Mouse (Mus musculus) E14TG2a.4 (cell line): ENCODE data around the gene Optn.
"Not testable (repeated sequence)": the region's sequence is repeated elsewhere in the genome, so short reads cannot be mapped to it uniquely, and the experiment has no call there.

ENCODE experiments used
- H3K27me3 ChIP-seq: 2 replicates; pipeline ENCODE4 v1.6.1; 2014; ENCODE audit warnings: low read length, control low read depth; ENCODE audit not compliant: insufficient read depth
- H3K36me3 ChIP-seq: 2 replicates; pipeline ENCODE4 v1.6.1; 2014; ENCODE audit warnings: low read length, control low read depth; ENCODE audit not compliant: insufficient read depth
- H3K4me1 ChIP-seq: replicated peaks from 2 replicates; pipeline ENCODE4 v1.6.1; 2014; ENCODE audit warnings: low read depth, low read length, control low read depth
- H3K4me3 ChIP-seq: replicated peaks from 2 replicates; pipeline ENCODE4 v1.5.1; 2014; ENCODE audit warnings: mild to moderate bottlenecking, low read length
- H3K9me3 ChIP-seq: 2 replicates; pipeline ENCODE4 v1.6.1; 2014; ENCODE audit warnings: low read length, control low read depth
- CTCF ChIP-seq: conservative IDR thresholded peaks from 2 replicates; pipeline ENCODE4 v1.5.1; 2014; ENCODE audit warnings: low read length
- NANOG ChIP-seq: IDR thresholded peaks from 2 replicates; pipeline ENCODE4 v1.6.1; 2014; ENCODE audit warnings: borderline replicate concordance, low read length, mixed read lengths
- POU5F1 ChIP-seq: IDR thresholded peaks from 2 replicates; pipeline ENCODE4 v1.6.1; 2014; ENCODE audit warnings: low read length, borderline replicate concordance

The Optn gene

GRCm38 (mm10) chr2:5067951-5068350 is 4.1 kb upstream of the Optn start:
- peaks cover 7% of the 10 kb centered on the region for H3K27me3 ChIP-seq
- peaks cover 8% of the 10 kb centered on the region for H3K9me3 ChIP-seq
- H3K4me3 ChIP-seq = no peak overlapping the region
- peaks cover 18% of the 10 kb centered on the region for H3K4me1 ChIP-seq
- H3K36me3 ChIP-seq = no peaks in the 10 kb centered on the region
- TF ChIP-seq POU5F1 (no peak), NANOG (no peak), CTCF (no peak)

DNA sequence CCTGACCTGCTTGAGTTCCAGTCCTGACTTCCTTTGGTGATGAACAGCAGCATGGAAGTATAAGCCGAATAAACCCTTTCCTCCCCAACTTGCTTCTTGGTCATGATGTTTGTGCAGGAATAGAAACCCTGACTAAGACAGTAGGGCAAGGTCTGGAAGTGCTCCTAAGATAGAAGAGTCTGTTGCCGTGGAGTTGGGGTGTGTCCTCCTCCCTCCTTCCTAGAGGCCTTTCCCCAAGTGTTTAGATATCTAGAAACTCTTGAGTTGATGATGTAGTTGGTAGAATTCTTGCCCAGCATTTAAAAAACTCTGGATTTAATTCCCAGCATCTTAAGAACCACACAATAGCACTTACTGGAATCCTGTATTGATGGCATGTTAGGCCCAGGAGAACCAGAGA is 3.4 kb upstream of the Optn start:
- H3K36me3 ChIP-seq, H3K4me3 ChIP-seq, H3K9me3 ChIP-seq: not testable (repeated sequence)
- peaks cover 14% of the 10 kb centered on the region for H3K27me3 ChIP-seq
- H3K4me1 ChIP-seq = peaks cover 20% of the 10 kb centered on the region

DNA sequence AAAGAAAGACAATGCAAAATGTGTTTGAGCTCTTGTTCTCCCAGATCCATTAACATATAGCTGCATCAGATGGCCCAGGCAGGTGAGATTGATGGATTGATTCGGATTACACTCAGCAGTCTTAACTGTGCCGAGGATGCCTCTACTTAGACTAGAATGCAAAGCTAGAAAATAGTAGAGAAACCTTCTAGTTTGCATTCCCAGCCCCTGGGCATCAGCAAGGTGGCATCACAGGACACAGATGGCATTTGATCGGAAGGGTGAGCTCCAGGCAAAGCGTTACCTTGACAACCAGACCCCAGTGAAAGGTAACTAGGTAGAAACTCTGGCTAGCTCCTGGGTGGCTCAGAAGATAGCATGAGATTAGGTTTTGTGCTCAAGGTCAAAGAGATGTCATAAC is 396 bp upstream of the Optn start:
- H3K9me3 ChIP-seq = peaks cover 6% of the 10 kb centered on the region
- H3K36me3 ChIP-seq = no peaks in the 10 kb centered on the region
- H3K27me3 ChIP-seq = peaks cover 14% of the 10 kb centered on the region
- peak overlapping the region; percentile 86 for H3K4me3 ChIP-seq
- peaks cover 20% of the 10 kb centered on the region for H3K4me1 ChIP-seq
- TF ChIP-seq POU5F1 (no peak), CTCF (no peak), NANOG (no peak)

DNA sequence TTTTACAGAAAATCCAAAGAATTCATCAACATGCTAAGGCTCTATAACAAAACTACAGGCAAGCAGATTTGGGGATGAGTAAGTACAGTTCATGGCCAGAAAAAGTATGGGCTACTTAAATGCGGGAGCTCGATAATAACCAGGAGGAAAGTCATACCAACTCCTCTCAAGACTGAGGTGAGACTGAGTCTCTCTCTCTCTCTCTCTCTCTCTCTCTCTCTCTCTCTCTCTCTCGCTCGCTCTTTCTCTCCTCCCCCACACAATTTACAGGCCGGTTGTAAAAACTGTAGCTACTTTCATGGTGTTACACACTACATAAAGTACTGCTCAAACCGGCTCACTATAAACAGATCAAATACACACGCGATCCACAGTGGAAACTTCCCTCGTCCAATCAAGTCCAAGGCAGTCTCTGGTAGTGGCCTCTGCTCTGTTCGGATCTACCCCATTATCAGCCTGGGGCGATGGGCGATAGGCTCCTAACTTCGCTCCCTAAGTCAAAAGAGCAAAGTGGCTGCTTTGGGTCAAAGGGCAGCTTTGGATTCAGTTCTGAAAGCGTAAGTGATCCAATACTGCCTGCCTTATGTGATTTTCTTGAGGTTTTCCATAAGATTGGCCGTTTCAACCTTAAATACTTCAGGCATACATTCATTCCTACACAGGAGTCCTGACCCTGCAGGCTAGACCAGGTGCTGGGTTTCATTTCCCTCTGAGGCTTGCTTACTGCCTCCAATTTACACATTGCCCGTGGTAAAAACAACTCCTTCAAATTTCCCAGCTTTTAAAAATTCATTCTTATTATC is 1.2 kb downstream of the Optn start:
- TF ChIP-seq CTCF = no peak
- TF ChIP-seq NANOG = no peak
- no peak for TF ChIP-seq POU5F1
- Histone ChIP-seq H3K4me1 (peaks cover 20% of the 10 kb centered on the region), H3K27me3 (peaks cover 14% of the 10 kb centered on the region), H3K36me3 (no peaks in the 10 kb centered on the region), H3K4me3 (peak overlapping the region; percentile 86), H3K9me3 (no peaks in the 10 kb centered on the region)

DNA sequence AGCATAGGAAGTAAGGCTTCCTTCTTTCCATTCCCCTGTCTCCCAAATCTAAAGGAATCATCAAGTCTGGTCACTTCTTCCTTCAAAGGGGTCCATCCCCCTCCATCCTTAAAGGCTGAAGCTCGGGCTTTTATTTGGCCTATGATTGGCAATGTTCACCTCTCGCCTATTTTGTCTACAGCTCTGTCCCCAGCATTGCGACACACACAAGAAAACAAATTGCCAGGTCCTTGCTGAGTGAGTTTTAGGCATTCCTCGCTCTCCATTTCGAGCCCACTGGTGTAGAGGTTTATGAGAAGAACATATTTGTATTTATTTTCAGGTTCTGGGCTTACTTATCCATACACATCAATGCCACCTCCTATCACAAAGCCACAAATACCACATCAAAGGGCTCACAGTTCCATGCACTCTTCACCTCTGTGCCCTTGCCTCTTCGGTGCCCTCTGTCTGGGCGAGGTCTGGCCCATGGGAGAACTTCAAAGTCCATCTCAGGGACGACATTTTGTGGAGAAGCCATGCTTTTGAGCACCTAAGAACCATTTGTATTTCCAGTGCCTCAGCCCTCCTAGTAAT is 2.6 kb downstream of the Optn start:
- Histone ChIP-seq H3K4me1 (peaks cover 20% of the 10 kb centered on the region), H3K36me3 (no peaks in the 10 kb centered on the region), H3K9me3 (no peaks in the 10 kb centered on the region), H3K4me3 (no peak overlapping the region), H3K27me3 (peaks cover 14% of the 10 kb centered on the region)
- no peak for TF ChIP-seq CTCF
- no peak for TF ChIP-seq NANOG
- TF ChIP-seq POU5F1 = no peak

DNA sequence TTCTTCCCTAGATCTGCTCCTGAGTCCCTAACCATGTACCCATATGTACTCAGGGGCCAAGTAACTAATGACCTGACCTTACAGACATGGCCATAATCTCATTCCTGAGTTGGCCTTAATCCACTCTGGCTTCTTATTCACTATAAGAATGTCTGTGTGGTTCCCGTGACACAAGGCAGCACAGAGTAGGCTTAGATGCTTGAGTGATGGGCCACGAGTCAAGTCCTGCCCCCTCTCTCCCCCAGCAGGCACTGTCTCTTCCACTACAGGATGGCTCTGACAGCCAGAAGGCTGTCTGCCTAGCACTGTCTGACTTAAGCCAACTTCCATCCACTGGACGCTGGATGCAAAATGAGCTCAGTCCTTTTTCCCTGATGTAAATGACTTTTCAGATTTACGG is 3.9 kb downstream of the Optn start:
- Histone ChIP-seq H3K9me3 (no peaks in the 10 kb centered on the region), H3K4me1 (peaks cover 20% of the 10 kb centered on the region), H3K27me3 (peaks cover 14% of the 10 kb centered on the region), H3K36me3 (no peaks in the 10 kb centered on the region), H3K4me3 (no peak overlapping the region)
- no peak for TF ChIP-seq CTCF
- no peak for TF ChIP-seq POU5F1
- TF ChIP-seq NANOG = no peak

- Histone ChIP-seq H3K36me3 (no peaks in the 10 kb centered on the region), H3K27me3 (peaks cover 11% of the 10 kb centered on the region), H3K4me1 (peaks cover 9% of the 10 kb centered on the region; the same call in 1 of the 2 replicates), H3K4me3 (no peak overlapping the region), H3K9me3 (no peaks in the 10 kb centered on the region)
- TF ChIP-seq NANOG (no peak), CTCF (no peak), POU5F1 (no peak)
Measured at GRCm38 (mm10) chr2:5058436-5058835, 5.4 kb downstream of the Optn start.

GRCm38 (mm10) chr2:5050562-5050961 is 13.3 kb downstream of the Optn start:
- no peak for TF ChIP-seq CTCF
- no peak for TF ChIP-seq NANOG
- TF ChIP-seq POU5F1 = no peak
- no peak overlapping the region for H3K4me3 ChIP-seq
- no peaks in the 10 kb centered on the region for H3K9me3 ChIP-seq
- H3K27me3 ChIP-seq = no peaks in the 10 kb centered on the region
- H3K4me1 ChIP-seq = peaks cover 36% of the 10 kb centered on the region
- no peaks in the 10 kb centered on the region for H3K36me3 ChIP-seq

DNA sequence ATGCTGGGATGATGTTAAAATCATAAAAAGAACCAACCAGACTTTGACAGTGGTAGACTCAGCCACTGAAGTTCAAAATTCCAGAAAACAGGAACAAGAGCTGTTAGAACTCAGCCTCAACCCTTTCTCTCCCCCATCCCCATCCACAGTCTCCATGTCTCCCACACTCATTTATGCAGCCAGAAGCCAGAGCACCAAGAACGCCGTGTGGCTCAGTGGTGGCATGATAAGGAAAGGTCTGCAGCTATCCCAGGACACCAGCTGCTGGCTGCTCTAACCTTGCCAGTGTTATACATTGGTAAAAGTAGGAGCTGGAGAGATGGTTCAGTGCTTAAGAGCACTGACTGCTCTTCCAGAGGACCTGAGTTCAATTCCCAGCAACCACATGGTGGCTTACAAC is 16.8 kb downstream of the Optn start:
- H3K4me1 ChIP-seq = peaks cover 69% of the 10 kb centered on the region
- no peaks in the 10 kb centered on the region for H3K9me3 ChIP-seq
- TF ChIP-seq NANOG = no peak
- no peak for TF ChIP-seq CTCF
- no peaks in the 10 kb centered on the region for H3K27me3 ChIP-seq
- no peaks in the 10 kb centered on the region for H3K36me3 ChIP-seq
- no peak overlapping the region for H3K4me3 ChIP-seq
